Mouse (Mus musculus) lung, adult 2 months (tissue): Measurements from ENCODE around the gene Sun2.

Experiments used
- CTCF ChIP-seq: fragments of 200-500 bp; IDR thresholded peaks from 2 replicates; pipeline ENCODE4 v1.5.1; 2011; ENCODE audit warnings: mild to moderate bottlenecking, low read length, control low read depth; ENCODE audit not compliant: insufficient read depth
- POLR2A ChIP-seq: fragments of 200-500 bp; IDR thresholded peaks from 2 replicates; pipeline ENCODE4 v1.6.1; 2011; ENCODE audit warnings: low read depth, mild to moderate bottlenecking, control low read depth, low read length, borderline replicate concordance; ENCODE audit errors: extremely low read depth

GRCm38 (mm10) chr15:79694512-79694911, 47.8 kb downstream of the Sun2 start:
- TF ChIP-seq CTCF, result no peak
- no peak for TF ChIP-seq POLR2A
